Mouse (Mus musculus) olfactory bulb, adult 2 months (tissue): Measurements from ENCODE around the gene Gm49325.

ENCODE experiments used
- CTCF ChIP-seq: fragments of 200-500 bp; IDR thresholded peaks from 2 replicates; pipeline ENCODE4 v1.5.1; 2012; ENCODE audit warnings: low read depth, mild to moderate bottlenecking, low read length, moderate library complexity; ENCODE audit not compliant: insufficient read depth
- POLR2A ChIP-seq: fragments of 200-500 bp; IDR thresholded peaks from 2 replicates; pipeline ENCODE4 v1.6.1; 2012; ENCODE audit warnings: mild to moderate bottlenecking, low read depth, low read length, moderate library complexity; ENCODE audit not compliant: insufficient read depth

GRCm38 (mm10) chr10:77643160-77643559, 37.2 kb downstream of the Gm49325 start:
- TF ChIP-seq POLR2A (no peak), CTCF (no peak)
